Mouse (Mus musculus) E14TG2a.4 (cell line): ENCODE data around the gene Lrrfip1.

Experiments used
- CTCF ChIP-seq: conservative IDR thresholded peaks from 2 replicates; pipeline ENCODE4 v1.5.1; 2014; ENCODE audit warnings: low read length
- NANOG ChIP-seq: IDR thresholded peaks from 2 replicates; pipeline ENCODE4 v1.6.1; 2014; ENCODE audit warnings: borderline replicate concordance, low read length, mixed read lengths

GRCm38 (mm10) chr1:91088941-91089340, 90.4 kb downstream of the Lrrfip1 start:
- TF ChIP-seq CTCF, result no peak
- TF ChIP-seq NANOG, result no peak
